Mouse (Mus musculus) ES-E14 (cell line): Measurements from ENCODE around the gene Etnppl. TPM values are rescaled to one million over a fixed set of nuclear protein-coding genes. Genes with fewer than 3 reads are reported as not detected.

Source experiments
- DNase-seq: peaks from one replicate; pipeline ENCODE4 v3.0.0-alpha.2; 2013; ENCODE audit warnings: low read depth, low spot score
- H3K27ac ChIP-seq: 2 replicates; pipeline ENCODE4 v1.5.1; 2012; ENCODE audit warnings: low read depth, mild to moderate bottlenecking, low read length, moderate library complexity, mixed read lengths; ENCODE audit not compliant: poor library complexity, insufficient read depth, severe bottlenecking
- H3K36me3 ChIP-seq: 2 replicates; pipeline ENCODE4 v1.6.1; 2012; ENCODE audit warnings: mild to moderate bottlenecking, low read length, moderate library complexity, mixed read lengths; ENCODE audit not compliant: control insufficient read depth, poor library complexity, insufficient read depth, severe bottlenecking
- H3K4me1 ChIP-seq, 2 experiments: fragments of 150-350 bp in 1 of 2; sonication (generic) in 1 of 2; 2 replicates each; pipeline ENCODE4 v1.6.1; 2012; ENCODE audit warnings: low read length in 2 of 2, mild to moderate bottlenecking in 1 of 2, mixed read lengths in 1 of 2; ENCODE audit not compliant: control insufficient read depth in 2 of 2, insufficient read depth in 2 of 2, poor library complexity in 1 of 2
- H3K4me3 ChIP-seq, 2 experiments: fragments of 150-350 bp in 1 of 2; sonication (generic) in 1 of 2; 2 replicates each; pipeline ENCODE4 v1.5.1; 2012; ENCODE audit warnings: low read length in 2 of 2, low read depth in 1 of 2, mild to moderate bottlenecking in 1 of 2, mixed read lengths in 1 of 2; ENCODE audit not compliant: insufficient read depth in 1 of 2, poor library complexity in 1 of 2, severe bottlenecking in 1 of 2
- H3K9ac ChIP-seq: 2 replicates; pipeline ENCODE4 v1.6.1; 2012; ENCODE audit warnings: low read depth, mild to moderate bottlenecking, low read length, mixed read lengths; ENCODE audit not compliant: poor library complexity, insufficient read depth, severe bottlenecking
- H3K9me3 ChIP-seq: fragments of 150-350 bp; sonication (generic); 2 replicates; pipeline ENCODE4 v1.6.1; 2012; ENCODE audit warnings: low read depth, mild to moderate bottlenecking, low read length; ENCODE audit not compliant: control insufficient read depth, insufficient read depth
- CHD2 ChIP-seq: IDR thresholded peaks from 2 replicates; pipeline ENCODE4 v1.6.1; 2014; ENCODE audit warnings: mild to moderate bottlenecking, low read depth, low read length, inconsistent platforms
- HCFC1 ChIP-seq: IDR thresholded peaks from 2 replicates; pipeline ENCODE4 v1.6.1; 2012; ENCODE audit warnings: low read length, inconsistent platforms, borderline replicate concordance; ENCODE audit not compliant: insufficient read depth
- MAFK ChIP-seq: IDR thresholded peaks from 2 replicates; pipeline ENCODE4 v1.6.1; 2014; ENCODE audit warnings: mild to moderate bottlenecking, low read depth, low read length, inconsistent platforms; ENCODE audit not compliant: insufficient read depth
- ZC3H11A ChIP-seq: IDR thresholded peaks from 2 replicates; pipeline ENCODE4 v1.6.1; 2012; ENCODE audit warnings: low read depth, mild to moderate bottlenecking, inconsistent platforms, low read length, borderline replicate concordance
- ZNF384 ChIP-seq: IDR thresholded peaks from 2 replicates; pipeline ENCODE4 v1.6.1; 2012; ENCODE audit warnings: low read depth, low read length, inconsistent platforms
- in situ Hi-C, 2 experiments: fragments of 600-800 bp; cut with MboI; formaldehyde crosslinking; loops; one replicate each; pipeline ENCODE4 v1.15.1; 2025; ENCODE audit warnings: low sequenced_read_pairs in 2 of 2, inconsistent platforms in 1 of 2; ENCODE audit not compliant: unreplicated experiment in 2 of 2
- total RNA-seq: library from RNA; depleted of rRNA; stranded (reverse); fragments of 300-350 nt; gene quantifications from 2 replicates; pipeline ENCODE4 v1.2.3, GENCODE M21; 2012

Etnppl gene
- total RNA-seq, 1 experiment = not detected

GRCm38 (mm10) chr3:130595050-130595449 lies 22.2 kb upstream of the Etnppl start:
- in situ Hi-C loops = no loop called here
- Histone ChIP-seq H3K9ac (no peak overlapping the region), H3K9me3 (no peaks in the 10 kb centered on the region)

DNA sequence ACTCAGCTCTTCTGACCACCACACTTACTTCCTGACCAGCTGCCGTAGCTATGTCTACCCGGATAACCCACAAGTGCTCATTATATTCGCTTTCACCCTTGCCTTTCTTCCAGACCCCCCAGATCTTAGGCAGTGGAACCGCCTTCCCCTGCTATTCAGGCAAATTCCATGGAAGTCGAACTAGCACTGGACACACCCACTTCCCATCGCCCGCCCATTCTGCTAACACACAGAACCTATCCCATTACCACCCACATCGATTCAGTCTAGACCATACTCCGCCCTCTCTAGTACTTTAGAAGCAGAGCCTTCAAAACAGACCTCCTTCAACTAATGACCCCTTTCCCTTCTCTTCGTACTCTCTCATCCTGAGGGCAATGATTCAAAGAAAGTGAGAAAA lies 15.8 kb upstream of the Etnppl start:
- H3K9me3 ChIP-seq = no peaks in the 10 kb centered on the region
- DNase-seq = peak; percentile 33
- no peak overlapping the region for H3K9ac ChIP-seq
- H3K4me1 ChIP-seq = peaks cover 0 to 4% of the 10 kb centered on the region in 2 experiments; a peak in 2 of 4 replicates
- no peak overlapping the region for H3K27ac ChIP-seq
- H3K4me3 ChIP-seq = no peak overlapping the region
- TF ChIP-seq MAFK (no peak), CHD2 (no peak), ZNF384 (no peak), ZC3H11A (no peak), HCFC1 (no peak)
- in situ Hi-C loops = no loop called here
- H3K36me3 ChIP-seq = no peaks in the 10 kb centered on the region

More at GRCm38 (mm10) chr3:130595050-130595449, 22.2 kb upstream of the Etnppl start:
- no peak for DNase-seq
- Histone ChIP-seq H3K36me3 (no peaks in the 10 kb centered on the region), H3K4me1 (no peaks in the 10 kb centered on the region), H3K4me3 (no peak overlapping the region), H3K27ac (no peak overlapping the region)
- TF ChIP-seq ZNF384 (no peak), MAFK (no peak), HCFC1 (no peak), ZC3H11A (no peak), CHD2 (no peak)

DNA sequence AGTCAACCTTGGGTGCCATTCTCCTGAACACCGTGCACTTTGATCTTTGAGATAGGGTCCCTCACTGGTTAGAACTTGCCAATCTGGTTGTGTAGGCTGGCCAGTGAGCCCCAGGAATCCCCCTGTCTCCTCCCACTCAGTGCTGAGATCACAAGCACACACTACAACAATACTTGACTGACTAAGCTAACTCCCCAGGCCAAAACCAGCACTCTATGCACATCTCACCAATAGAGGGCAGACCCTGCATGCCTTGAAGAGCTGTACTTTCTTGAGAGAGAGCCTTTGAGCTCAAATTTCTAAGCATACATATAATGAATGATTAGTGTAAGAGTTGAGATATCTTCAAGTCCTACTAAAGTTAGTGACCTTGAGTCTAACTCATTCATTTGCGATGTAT lies 9.3 kb upstream of the Etnppl start:
- in situ Hi-C loops = no loop called here
- Histone ChIP-seq H3K4me3 (no peak overlapping the region), H3K9me3 (no peaks in the 10 kb centered on the region), H3K9ac (no peak overlapping the region), H3K36me3 (no peaks in the 10 kb centered on the region), H3K4me1 (no peaks in the 10 kb centered on the region), H3K27ac (no peak overlapping the region)
- TF ChIP-seq ZNF384 = no peak
- TF ChIP-seq HCFC1 = no peak
- TF ChIP-seq MAFK = no peak
- no peak for TF ChIP-seq CHD2
- no peak for TF ChIP-seq ZC3H11A
- no peak for DNase-seq

DNA sequence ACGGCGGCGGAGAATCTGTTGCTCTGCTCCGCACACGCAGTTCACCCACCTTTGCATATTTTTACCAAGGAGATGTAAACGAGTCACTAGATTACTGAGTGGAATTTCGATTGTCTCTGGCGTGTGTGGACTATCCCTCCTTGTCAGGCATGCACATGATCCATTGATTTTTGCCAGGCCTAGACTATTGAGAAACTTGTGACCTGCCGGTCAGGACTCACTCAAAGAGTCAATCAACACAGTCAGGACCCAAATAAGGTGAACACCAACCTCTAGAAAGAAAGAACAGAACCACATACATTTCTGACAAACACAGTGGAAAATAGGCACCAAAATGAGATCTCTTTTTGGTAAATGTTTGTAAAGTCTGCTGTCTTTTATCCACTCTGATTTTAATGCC lies 2.8 kb upstream of the Etnppl start:
- in situ Hi-C loops = no loop called here
- no peaks in the 10 kb centered on the region for H3K9me3 ChIP-seq
- no peak overlapping the region for H3K4me3 ChIP-seq
- H3K36me3 ChIP-seq = no peaks in the 10 kb centered on the region
- no peak for DNase-seq
- TF ChIP-seq MAFK (no peak), ZC3H11A (no peak)
- no peak overlapping the region for H3K27ac ChIP-seq
- peaks cover 0 to 2% of the 10 kb centered on the region in 2 experiments; a peak in 1 of 4 replicates for H3K4me1 ChIP-seq
- no peak overlapping the region for H3K9ac ChIP-seq

- no peak overlapping the region for H3K27ac ChIP-seq
- in situ Hi-C loops = no loop called here
- TF ChIP-seq CHD2 (no peak), HCFC1 (no peak), MAFK (no peak), ZC3H11A (no peak), ZNF384 (no peak)
- no peaks in the 10 kb centered on the region for H3K36me3 ChIP-seq
- H3K4me1 ChIP-seq = peaks cover 0 to 2% of the 10 kb centered on the region in 2 experiments; a peak in 1 of 4 replicates
- H3K9me3 ChIP-seq = no peaks in the 10 kb centered on the region
- DNase-seq = no peak
- H3K4me3 ChIP-seq = no peak overlapping the region
- no peak overlapping the region for H3K9ac ChIP-seq
These were observed 1.6 kb upstream of the Etnppl start for GRCm38 (mm10) chr3:130615625-130616024.
